Mouse (Mus musculus): ENCODE data around the gene Fam210b.

- TF ChIP-seq CTCF (IDR thresholded peaks at IDR 0.05) (no peak), EP300 (IDR thresholded peaks at IDR 0.05) (no peak)
Observed at GRCm38 (mm10) chr2:172381341-172381740, 36.0 kb downstream of the Fam210b start.

Data from lung, postnatal 0 days (tissue).